Mouse (Mus musculus) midbrain, embryonic 13.5 days (tissue): ENCODE results near the gene Arhgap27. TPM values are rescaled to one million over a fixed set of nuclear protein-coding genes. Genes with fewer than 3 reads are reported as not detected.
"Not testable (repeated sequence)": the region's sequence is repeated elsewhere in the genome, so short reads cannot be mapped to it uniquely, and the experiment has no call there.

Source experiments
- ATAC-seq: fragments of 200-750 bp; cut with Nextera tagmentation; 2 replicates; pipeline ENCODE4 v1.8.0; 2017; ENCODE audit warnings: mild to moderate bottlenecking, moderate TSS enrichment, moderate library complexity
- H3K27ac ChIP-seq: fragments of 300-500 bp; sonication (generic); 2 replicates; pipeline ENCODE4 v1.5.1; 2015; ENCODE audit warnings: inconsistent platforms, mild to moderate bottlenecking, moderate library complexity
- H3K27me3 ChIP-seq: fragments of 300-500 bp; sonication (generic); 2 replicates; pipeline ENCODE4 v1.6.1; 2015; ENCODE audit warnings: mild to moderate bottlenecking, inconsistent platforms
- H3K36me3 ChIP-seq: fragments of 300-500 bp; sonication (generic); 2 replicates; pipeline ENCODE4 v1.6.1; 2015; ENCODE audit warnings: mild to moderate bottlenecking, inconsistent platforms
- H3K4me1 ChIP-seq: fragments of 300-500 bp; sonication (generic); replicated peaks from 2 replicates; pipeline ENCODE4 v1.6.1; 2015; ENCODE audit warnings: inconsistent platforms
- H3K4me2 ChIP-seq: fragments of 300-500 bp; sonication (generic); replicated peaks from 2 replicates; pipeline ENCODE4 v1.6.1; 2015; ENCODE audit warnings: moderate library complexity, mild to moderate bottlenecking, inconsistent platforms
- H3K4me3 ChIP-seq: fragments of 300-500 bp; sonication (generic); replicated peaks from 2 replicates; pipeline ENCODE4 v1.5.1; 2015; ENCODE audit warnings: mild to moderate bottlenecking, inconsistent platforms
- H3K9ac ChIP-seq: fragments of 300-500 bp; sonication (generic); replicated peaks from 2 replicates; pipeline ENCODE4 v1.6.1; 2015; ENCODE audit warnings: mild to moderate bottlenecking, inconsistent platforms
- H3K9me3 ChIP-seq: fragments of 300-500 bp; sonication (generic); 2 replicates; pipeline ENCODE4 v1.6.1; 2016; ENCODE audit warnings: mild to moderate bottlenecking, inconsistent platforms
- WGBS: fragments of 180-500 bp; shearing (Covaris S2); methylation state at CpG from one replicate; pipeline ENCODE4 v1.1.7; 2015; 5-methylcytosine and 5-hydroxymethylcytosine counted together
- polyA plus RNA-seq: library from polyadenylated mRNA; unstranded; fragments of >200 nt; fragmentation: Nextera tagmentation; extraction: Ambion mirVana; gene quantifications from 2 replicates; pipeline ENCODE4 v1.2.1, GENCODE M21; 2015

The Arhgap27 gene
- polyA plus RNA-seq, 1 experiment from 2014 or later = 2.6 TPM

- no peaks in the 10 kb centered on the region for H3K36me3 ChIP-seq
- WGBS = 84% methylated on average over 10 of the region's 10 CpGs
- no peak overlapping the region for H3K4me2 ChIP-seq
- peaks cover 8% of the 10 kb centered on the region; the same call in 1 of the 2 replicates for H3K27me3 ChIP-seq
- ATAC-seq = no peak
- H3K9ac ChIP-seq = no peak overlapping the region
- no peak overlapping the region for H3K4me3 ChIP-seq
- H3K4me1 ChIP-seq = peaks cover 8% of the 10 kb centered on the region
- no peaks in the 10 kb centered on the region for H3K9me3 ChIP-seq
- H3K27ac ChIP-seq = no peak overlapping the region
These were observed 53.4 kb downstream of the Arhgap27 start for GRCm38 (mm10) chr11:103309956-103310574.

GRCm38 (mm10) chr11:103307910-103308309, 55.6 kb downstream of the Arhgap27 start:
- H3K9ac ChIP-seq = no peak overlapping the region
- no peaks in the 10 kb centered on the region for H3K9me3 ChIP-seq
- peaks cover 8% of the 10 kb centered on the region; the same call in 1 of the 2 replicates for H3K27me3 ChIP-seq
- peaks cover 8% of the 10 kb centered on the region for H3K4me1 ChIP-seq
- whole genome bisulfite sequencing = 79% methylated on average over 8 of the region's 8 CpGs
- H3K36me3 ChIP-seq = no peaks in the 10 kb centered on the region
- no peak overlapping the region for H3K4me3 ChIP-seq
- ATAC-seq = no peak
- H3K4me2 ChIP-seq = no peak overlapping the region
- no peak overlapping the region for H3K27ac ChIP-seq

GRCm38 (mm10) chr11:103304525-103304924, 59.0 kb downstream of the Arhgap27 start:
- Histone ChIP-seq H3K9ac (no peak overlapping the region), H3K4me3 (no peak overlapping the region), H3K27ac (no peak overlapping the region), H3K36me3 (no peaks in the 10 kb centered on the region), H3K4me2 (no peak overlapping the region), H3K27me3 (no peaks in the 10 kb centered on the region), H3K9me3 (no peaks in the 10 kb centered on the region), H3K4me1 (no peaks in the 10 kb centered on the region)
- 82% methylated on average over 9 of the region's 9 CpGs for WGBS
- no peak for ATAC-seq

GRCm38 (mm10) chr11:103294772-103295171, 68.7 kb downstream of the Arhgap27 start:
- Histone ChIP-seq H3K4me1 (peaks cover 6% of the 10 kb centered on the region), H3K9me3 (no peaks in the 10 kb centered on the region), H3K4me2 (no peak overlapping the region), H3K4me3 (no peak overlapping the region), H3K9ac (no peak overlapping the region), H3K36me3 (no peaks in the 10 kb centered on the region), H3K27me3 (no peaks in the 10 kb centered on the region), H3K27ac (no peak overlapping the region)
- 92% methylated on average over 7 of the region's 7 CpGs for WGBS
- no peak for ATAC-seq

GRCm38 (mm10) chr11:103294066-103294465, 69.4 kb downstream of the Arhgap27 start:
- no peaks in the 10 kb centered on the region for H3K9me3 ChIP-seq
- H3K27ac ChIP-seq = no peak overlapping the region
- WGBS = 91% methylated on average over 6 of the region's 6 CpGs
- peaks cover 6% of the 10 kb centered on the region for H3K4me1 ChIP-seq
- no peak for ATAC-seq
- no peaks in the 10 kb centered on the region for H3K27me3 ChIP-seq
- no peak overlapping the region for H3K4me2 ChIP-seq
- no peak overlapping the region for H3K4me3 ChIP-seq
- H3K36me3 ChIP-seq = no peaks in the 10 kb centered on the region
- no peak overlapping the region for H3K9ac ChIP-seq

GRCm38 (mm10) chr11:103292890-103293287, 70.6 kb downstream of the Arhgap27 start:
- H3K4me2 ChIP-seq = no peak overlapping the region
- ATAC-seq = no peak
- H3K4me3 ChIP-seq = no peak overlapping the region
- H3K27ac ChIP-seq = no peak overlapping the region
- H3K9ac ChIP-seq = no peak overlapping the region
- no peaks in the 10 kb centered on the region for H3K27me3 ChIP-seq
- no peaks in the 10 kb centered on the region for H3K9me3 ChIP-seq
- WGBS = 84% methylated on average over 5 of the region's 5 CpGs
- peaks cover 6% of the 10 kb centered on the region for H3K4me1 ChIP-seq
- no peaks in the 10 kb centered on the region for H3K36me3 ChIP-seq

- no peaks in the 10 kb centered on the region for H3K27me3 ChIP-seq
- H3K9ac ChIP-seq = no peak overlapping the region
- H3K36me3 ChIP-seq = no peaks in the 10 kb centered on the region
- no peak overlapping the region for H3K27ac ChIP-seq
- WGBS = 23% methylated on average over 14 of the region's 14 CpGs
- no peak overlapping the region for H3K4me2 ChIP-seq
- H3K4me1 ChIP-seq = peaks cover 6% of the 10 kb centered on the region
- no peak overlapping the region for H3K4me3 ChIP-seq
- no peaks in the 10 kb centered on the region for H3K9me3 ChIP-seq
- ATAC-seq = no peak
These were observed 71.2 kb downstream of the Arhgap27 start for GRCm38 (mm10) chr11:103292152-103292889.

GRCm38 (mm10) chr11:103290841-103291240, 72.7 kb downstream of the Arhgap27 start:
- not testable (repeated sequence) for H3K27me3 ChIP-seq, H3K4me2 ChIP-seq, H3K9ac ChIP-seq, H3K4me1 ChIP-seq, ATAC-seq, H3K36me3 ChIP-seq, H3K27ac ChIP-seq, H3K4me3 ChIP-seq, H3K9me3 ChIP-seq
- WGBS = 94% methylated on average over 7 of the region's 7 CpGs

- H3K27ac ChIP-seq = no peak overlapping the region
- whole genome bisulfite sequencing = 80% methylated on average over 16 of the region's 16 CpGs
- H3K9me3 ChIP-seq = no peaks in the 10 kb centered on the region
- no peaks in the 10 kb centered on the region for H3K36me3 ChIP-seq
- H3K27me3 ChIP-seq = no peaks in the 10 kb centered on the region
- H3K4me2 ChIP-seq = no peak overlapping the region
- H3K4me3 ChIP-seq = no peak overlapping the region
- ATAC-seq = no peak
- peaks cover 6% of the 10 kb centered on the region for H3K4me1 ChIP-seq
- no peak overlapping the region for H3K9ac ChIP-seq
These were observed 75.1 kb downstream of the Arhgap27 start for GRCm38 (mm10) chr11:103288291-103288963.

- ATAC-seq = no peak
- Histone ChIP-seq H3K4me1 (peaks cover under 1% of the 10 kb centered on the region; the same call in 1 of the 2 replicates), H3K4me2 (no peak overlapping the region), H3K4me3 (no peak overlapping the region), H3K36me3 (no peaks in the 10 kb centered on the region), H3K27me3 (no peaks in the 10 kb centered on the region), H3K9ac (no peak overlapping the region), H3K9me3 (no peaks in the 10 kb centered on the region), H3K27ac (no peak overlapping the region)
- WGBS = 96% methylated on average over 5 of the region's 5 CpGs
These were observed 76.6 kb downstream of the Arhgap27 start for GRCm38 (mm10) chr11:103286910-103287309.

GRCm38 (mm10) chr11:103285951-103286350, 77.5 kb downstream of the Arhgap27 start:
- Histone ChIP-seq H3K27me3 (no peaks in the 10 kb centered on the region), H3K9ac (no peak overlapping the region), H3K4me2 (no peak overlapping the region), H3K4me1 (no peaks in the 10 kb centered on the region), H3K9me3 (no peaks in the 10 kb centered on the region), H3K4me3 (no peak overlapping the region), H3K27ac (no peak overlapping the region), H3K36me3 (no peaks in the 10 kb centered on the region)
- WGBS = 60% methylated on average over 6 of the region's 6 CpGs
- no peak for ATAC-seq

- H3K27me3 ChIP-seq = no peaks in the 10 kb centered on the region
- H3K27ac ChIP-seq = no peak overlapping the region
- no peak overlapping the region for H3K4me3 ChIP-seq
- WGBS = 83% methylated on average over 10 of the region's 10 CpGs
- H3K9ac ChIP-seq = no peak overlapping the region
- H3K9me3 ChIP-seq = no peaks in the 10 kb centered on the region
- no peak for ATAC-seq
- H3K36me3 ChIP-seq = no peaks in the 10 kb centered on the region
- no peaks in the 10 kb centered on the region for H3K4me1 ChIP-seq
- no peak overlapping the region for H3K4me2 ChIP-seq
These were observed 78.2 kb downstream of the Arhgap27 start for GRCm38 (mm10) chr11:103285276-103285675.
